Mouse (Mus musculus) E14TG2a.4 (cell line): ENCODE results near the gene Cers1.

Experiments
- CTCF ChIP-seq: conservative IDR thresholded peaks from 2 replicates; pipeline ENCODE4 v1.5.1; 2014; ENCODE audit warnings: low read length
- NANOG ChIP-seq: IDR thresholded peaks from 2 replicates; pipeline ENCODE4 v1.6.1; 2014; ENCODE audit warnings: borderline replicate concordance, low read length, mixed read lengths

GRCm38 (mm10) chr8:70352657-70353151, 37.1 kb downstream of the Cers1 start:
- no peak for TF ChIP-seq CTCF
- TF ChIP-seq NANOG: no peak
